Mouse (Mus musculus) Patski (cell line): ENCODE results near the gene Ldha. TPM values are rescaled to one million over a fixed set of nuclear protein-coding genes. Genes with fewer than 3 reads are reported as not detected.

ENCODE experiments used
- ATAC-seq: fragments of 100-300 bp; one replicate; pipeline ENCODE4 v1.8.0; 2021
- CTCF ChIA-PET: fragments of 350-600 bp; sonication (Branson Sonifier 250); formaldehyde crosslinking; loops from one replicate; lab custom pipeline; 2022; ENCODE audit warnings: inconsistent platforms; lab: Charles Lee
- POLR2A ChIA-PET: fragments of 350-600 bp; sonication (Branson Sonifier 250); formaldehyde crosslinking; loops from one replicate; lab custom pipeline; 2022; ENCODE audit warnings: antibody characterized with exemption, inconsistent platforms; lab: Charles Lee
- DNase-seq: peaks from one replicate; pipeline ENCODE4 v3.0.0-alpha.2; 2011; ENCODE audit warnings: low read depth, low spot score
- H3K27me3 ChIP-seq: fragments of 371-371 bp; one replicate; pipeline ENCODE4 v1.5.1; 2021
- CTCF ChIP-seq: fragments of 100-300 bp; IDR thresholded peaks from one replicate; pipeline ENCODE4 v1.5.1; 2021
- in situ Hi-C: fragments of 300-500 bp; cut with MboI; formaldehyde crosslinking; loops from 3 replicates; pipeline ENCODE4 v1.11.1; 2018; ENCODE audit warnings: low pct_unique_long_range_greater_than_20kb, mixed read lengths
- polyA plus RNA-seq: library from polyadenylated mRNA; unstranded; gene quantifications from one replicate; pipeline ENCODE4 v1.2.3, GENCODE M21; 2021

Ldha gene
- polyA plus RNA-seq, 1 experiment from 2014 or later: 752 TPM

DNA sequence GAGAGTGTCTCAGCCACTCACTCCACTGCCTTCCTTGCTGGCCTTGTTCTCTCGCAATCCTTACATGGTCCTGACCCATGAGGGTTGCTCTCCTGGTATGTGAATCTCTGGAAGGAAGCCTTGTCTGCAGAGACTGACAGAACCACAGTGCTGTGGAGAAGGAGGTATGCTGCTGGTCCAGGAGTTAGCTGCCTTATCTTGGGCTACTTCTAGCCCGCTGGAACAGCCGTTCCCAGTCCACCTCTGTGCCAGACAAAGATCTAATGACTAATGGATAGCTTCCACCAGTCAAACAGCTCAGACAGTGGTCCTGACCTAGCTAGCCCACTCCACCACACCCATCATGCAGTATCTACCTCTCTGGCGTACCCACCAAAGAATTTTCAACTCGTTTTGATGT, 4.9 kb upstream of the Ldha start:
- in situ Hi-C loops: no loop called here
- H3K27me3 ChIP-seq: no peaks in the 10 kb centered on the region
- POLR2A ChIA-PET: no interaction called here
- ATAC-seq (no peak), DNase-seq (no peak)
- CTCF ChIA-PET: interaction anchor here (0.9 kb wide), 1 partner anchor 12 kb away, joined by 3 read pairs; no protein-coding TSS in a partner anchor
- no peak for TF ChIP-seq CTCF

DNA sequence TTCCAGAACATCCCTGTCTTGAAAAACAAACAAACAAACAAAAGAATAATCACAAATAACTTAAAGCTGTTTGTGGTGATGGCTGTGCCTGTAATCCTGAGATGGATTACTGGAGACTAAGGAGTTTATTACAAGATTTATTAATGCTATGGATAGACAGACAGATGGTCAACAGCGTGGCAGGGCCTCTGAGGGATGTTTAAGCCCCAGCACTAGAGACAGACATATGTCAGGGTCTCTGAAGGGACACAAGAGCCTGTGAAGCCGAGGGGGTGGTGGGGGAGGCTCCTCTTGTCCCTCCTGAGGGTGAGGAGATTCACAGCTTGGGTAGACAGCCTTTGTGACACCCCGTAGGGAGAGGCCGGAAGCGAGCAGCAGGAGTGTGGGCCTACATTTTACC, 4.2 kb upstream of the Ldha start:
- ChIA-PET POLR2A (no interaction called here), CTCF (interaction anchor here (0.9 to 1.2 kb wide), 2 partner anchors 12 to 22 kb away, joined by 3 read pairs; no protein-coding TSS in a partner anchor)
- ATAC-seq: no peak
- in situ Hi-C loops: no loop called here
- no peak for DNase-seq
- no peaks in the 10 kb centered on the region for H3K27me3 ChIP-seq
- no peak for TF ChIP-seq CTCF

DNA sequence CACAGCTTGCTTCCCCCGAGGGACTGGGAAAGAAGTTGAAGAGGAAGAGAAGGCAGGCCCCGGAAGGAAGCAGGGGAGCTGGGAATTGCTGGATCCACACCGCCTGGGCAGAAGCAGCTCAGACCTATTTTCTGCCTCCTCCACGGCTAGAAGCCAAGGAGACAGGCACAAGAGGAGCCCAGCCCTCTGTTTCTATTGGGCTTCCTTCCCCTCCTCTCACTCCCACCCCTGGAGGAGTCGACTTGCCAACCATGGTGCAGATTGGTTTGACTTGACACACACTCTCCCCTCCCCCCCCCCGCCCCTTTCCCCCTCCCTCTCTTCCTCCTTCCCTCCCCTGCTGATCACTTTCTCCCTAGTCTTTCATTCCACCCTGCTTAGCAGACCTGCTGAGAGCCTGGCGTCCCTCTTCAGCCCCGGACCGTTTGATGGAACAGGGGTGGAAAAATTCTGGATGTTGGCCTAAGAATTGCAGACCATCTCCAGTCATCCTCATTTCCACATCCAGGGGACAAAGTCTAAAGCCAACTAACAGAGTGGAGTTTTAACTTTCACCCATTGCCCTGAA, 3.1 kb upstream of the Ldha start:
- DNase-seq (no peak), ATAC-seq (no peak)
- in situ Hi-C loops: no loop called here
- CTCF ChIA-PET: interaction anchor here (1.2 to 1.5 kb wide), 2 partner anchors 10 to 24 kb away, joined by 3 read pairs; no protein-coding TSS in a partner anchor
- POLR2A ChIA-PET: no interaction called here
- H3K27me3 ChIP-seq: no peaks in the 10 kb centered on the region
- TF ChIP-seq CTCF: no peak

DNA sequence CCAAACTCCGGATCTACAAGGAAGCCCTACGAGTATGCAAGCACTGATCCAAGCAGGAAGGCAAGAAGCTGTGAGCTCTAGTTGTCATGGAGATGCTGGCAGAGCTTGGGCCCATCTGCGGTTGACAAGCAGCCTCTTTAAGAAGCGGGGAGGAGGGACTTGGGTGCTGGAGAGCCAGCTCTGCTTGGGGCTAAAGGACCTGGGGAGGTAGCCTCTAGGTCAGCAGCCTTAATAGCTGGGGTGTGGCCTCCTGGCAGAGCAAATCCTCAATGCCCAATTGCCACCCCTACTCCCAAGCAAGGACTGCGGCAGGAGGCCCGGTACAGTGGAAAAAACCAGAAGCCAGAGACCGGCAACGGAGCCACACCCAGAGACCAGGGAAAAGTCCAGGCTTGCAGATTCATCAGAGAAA, 2.4 kb upstream of the Ldha start:
- TF ChIP-seq CTCF: no peak
- in situ Hi-C loops: no loop called here
- ChIA-PET POLR2A (no interaction called here), CTCF (interaction anchor here (1.5 kb wide), 1 partner anchor 10 kb away, joined by 3 read pairs; no protein-coding TSS in a partner anchor)
- DNase-seq (no peak), ATAC-seq (peak; percentile 55)
- no peaks in the 10 kb centered on the region for H3K27me3 ChIP-seq

DNA sequence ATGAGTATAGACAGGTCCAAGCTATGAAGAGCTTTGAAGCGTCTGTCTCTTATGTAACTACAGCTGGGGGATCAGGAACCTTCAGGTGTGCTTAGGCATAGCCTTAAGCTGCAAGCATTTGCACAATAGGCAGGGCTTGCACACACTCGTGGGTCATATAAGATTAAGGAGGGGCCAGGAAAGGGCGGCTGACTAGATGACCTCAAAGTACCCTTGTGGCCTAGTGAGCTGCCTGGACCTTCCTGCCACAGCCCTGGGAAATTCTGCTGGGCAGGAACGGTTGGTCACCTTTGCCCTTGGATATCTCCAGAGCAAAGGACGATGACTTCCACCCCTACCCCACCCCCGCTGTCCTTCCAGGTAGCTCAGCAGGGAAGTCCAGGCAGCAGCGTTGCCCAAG, 1.8 kb upstream of the Ldha start:
- TF ChIP-seq CTCF: no peak
- no peak for DNase-seq
- ChIA-PET POLR2A (no interaction called here), CTCF (interaction anchor here (1.0 to 1.5 kb wide), 2 partner anchors 11 to 19 kb away, joined by 3 to 4 read pairs; no protein-coding TSS in a partner anchor)
- H3K27me3 ChIP-seq: no peaks in the 10 kb centered on the region
- in situ Hi-C loops: no loop called here
- ATAC-seq: no peak

DNA sequence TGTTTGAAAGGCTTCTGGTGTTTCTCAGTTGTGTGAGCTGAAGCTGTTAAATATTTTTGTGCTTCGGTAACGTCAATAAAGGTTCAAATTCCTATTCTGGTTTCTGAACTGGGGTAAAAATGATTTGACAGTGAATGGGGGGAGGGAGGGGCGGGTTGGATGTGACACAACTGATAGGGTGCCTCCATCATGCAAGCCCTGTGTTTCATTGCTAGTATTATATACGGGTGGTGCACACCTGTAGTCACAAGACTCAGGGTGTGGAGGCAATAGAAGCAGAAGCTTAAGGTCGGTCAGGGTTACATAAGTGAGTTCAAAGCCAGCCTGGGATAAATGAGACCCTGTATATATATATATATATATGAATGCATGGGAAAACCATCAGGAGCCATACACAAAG, 1.4 kb upstream of the Ldha start:
- ChIA-PET CTCF (interaction anchor here (1.0 to 1.5 kb wide), 3 partner anchors 9 to 18 kb away, joined by 3 to 4 read pairs (median 3); no protein-coding TSS in a partner anchor), POLR2A (no interaction called here)
- TF ChIP-seq CTCF: no peak
- ATAC-seq (no peak), DNase-seq (no peak)
- no peaks in the 10 kb centered on the region for H3K27me3 ChIP-seq
- in situ Hi-C loops: no loop called here

DNA sequence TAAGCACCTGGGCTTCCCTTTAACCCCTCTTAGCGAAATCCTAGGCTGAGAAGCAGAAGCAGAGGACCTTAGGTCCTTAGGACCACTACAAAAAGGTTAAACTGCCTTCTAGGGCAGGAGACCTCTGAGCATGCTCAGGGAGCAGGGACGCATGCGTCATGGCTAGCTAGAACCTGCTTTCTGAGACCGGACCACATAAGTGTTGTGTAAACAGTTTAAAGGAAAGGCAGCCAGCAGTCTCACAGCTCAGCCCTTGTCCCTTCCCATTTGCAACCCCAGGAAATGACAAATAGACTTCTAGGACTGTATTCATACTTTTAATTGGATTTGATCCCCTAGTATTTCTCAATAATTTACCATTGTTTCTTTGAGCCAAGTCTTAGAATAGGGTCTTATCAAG, 949 bp upstream of the Ldha start:
- no peaks in the 10 kb centered on the region for H3K27me3 ChIP-seq
- in situ Hi-C loops: no loop called here
- ChIA-PET POLR2A (no interaction called here), CTCF (interaction anchor here (1.0 kb wide), 2 partner anchors 10 to 18 kb away, joined by 3 to 4 read pairs; no protein-coding TSS in a partner anchor)
- ATAC-seq (no peak), DNase-seq (no peak)
- no peak for TF ChIP-seq CTCF

DNA sequence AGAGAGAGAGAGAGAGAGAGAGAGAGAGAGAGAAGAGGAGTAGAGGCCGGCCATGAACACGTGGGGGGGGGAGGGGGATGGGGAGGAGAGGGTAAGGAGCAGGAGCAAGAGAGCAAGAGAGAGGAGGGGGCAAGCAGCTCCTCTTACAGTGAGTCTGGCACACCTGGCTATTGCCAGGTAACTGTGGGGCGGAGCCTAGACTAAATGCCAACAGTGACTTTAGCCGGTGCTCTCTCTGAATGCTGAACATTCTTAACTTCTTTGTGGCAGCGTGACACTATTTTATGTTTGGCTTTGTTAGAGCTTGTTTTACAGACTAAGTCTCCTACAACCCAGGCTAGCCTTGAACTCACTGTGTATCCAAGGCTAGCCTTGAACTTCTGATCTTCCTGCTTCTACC, 1.0 kb downstream of the Ldha start:
- ATAC-seq (no peak), DNase-seq (no peak)
- no peaks in the 10 kb centered on the region for H3K27me3 ChIP-seq
- ChIA-PET POLR2A (no interaction called here), CTCF (no interaction called here)
- in situ Hi-C loops: no loop called here
- no peak for TF ChIP-seq CTCF

DNA sequence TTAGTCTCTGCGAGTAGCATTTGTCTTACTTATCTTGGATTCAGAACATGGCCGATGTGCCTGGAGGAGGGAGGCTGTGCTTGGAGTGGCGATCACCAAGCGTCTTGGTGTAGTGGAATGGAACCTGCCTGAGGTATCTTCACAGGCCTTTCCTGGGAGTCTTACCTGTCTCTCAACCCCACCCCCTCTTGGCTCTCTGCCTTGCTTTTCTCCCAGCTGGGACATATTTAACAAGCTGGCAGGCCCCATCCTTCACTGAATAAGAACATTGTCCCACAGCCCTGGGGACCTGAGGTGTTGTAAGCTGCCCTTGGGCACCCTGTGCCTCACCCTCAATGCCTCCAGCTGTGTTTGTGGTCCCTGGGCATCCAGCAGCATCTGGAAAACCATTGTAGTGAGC, 2.3 kb downstream of the Ldha start:
- CTCF ChIA-PET: interaction anchor here (1.5 kb wide), 1 partner anchor 13 kb away, joined by 3 read pairs; no protein-coding TSS in a partner anchor
- DNase-seq (no peak), ATAC-seq (no peak)
- in situ Hi-C loops: no loop called here
- POLR2A ChIA-PET: no interaction called here
- no peaks in the 10 kb centered on the region for H3K27me3 ChIP-seq
- no peak for TF ChIP-seq CTCF

DNA sequence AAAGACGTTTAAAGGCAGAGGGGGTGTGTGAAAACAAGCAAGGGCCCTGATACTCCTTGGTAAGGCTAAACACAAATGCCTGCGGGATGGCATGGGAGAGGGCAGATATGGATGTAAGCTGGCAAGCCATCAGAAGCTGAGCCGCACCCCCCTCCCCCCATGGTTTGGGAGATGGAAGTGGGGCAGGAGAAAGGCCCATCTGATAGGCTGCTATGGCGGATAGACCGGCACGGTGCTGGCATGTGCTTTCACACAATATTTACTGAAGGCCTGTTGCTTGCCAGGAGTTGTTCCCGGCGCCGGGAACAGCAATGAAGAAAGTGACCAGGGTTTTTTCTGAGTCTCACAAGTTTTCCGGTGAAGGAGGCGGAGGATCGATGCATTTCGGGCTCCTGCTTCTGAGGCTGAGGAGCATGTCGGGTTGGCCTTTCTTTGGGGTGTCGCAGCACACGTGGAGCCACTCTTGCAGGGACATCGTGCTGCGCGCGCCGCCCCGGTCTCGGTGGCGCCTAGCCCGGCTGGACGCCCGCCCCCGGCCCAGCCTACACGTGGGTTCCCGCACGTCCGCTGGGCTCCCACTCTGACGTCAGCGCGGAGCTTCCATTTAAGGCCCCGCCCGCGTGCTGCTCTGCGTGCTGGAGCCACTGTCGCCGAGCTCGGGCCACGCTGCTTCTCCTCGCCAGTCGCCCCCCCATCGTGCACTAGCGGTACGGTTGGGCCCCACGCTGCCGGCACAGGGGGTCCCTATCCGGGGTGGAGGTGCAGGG, 4.1 kb downstream of the Ldha start:
- no peak for DNase-seq
- no peak for TF ChIP-seq CTCF
- in situ Hi-C loops: no loop called here
- peak; percentile 82 for ATAC-seq
- ChIA-PET CTCF (no interaction called here), POLR2A (interaction anchor here (0.7 to 1.0 kb wide), 3 partner anchors 9 to 11 kb away, joined by 3 read pairs; no protein-coding TSS in a partner anchor)
- no peaks in the 10 kb centered on the region for H3K27me3 ChIP-seq
